Mouse (Mus musculus) 416B (cell line): Measurements from ENCODE around the gene E030030I06Rik.
"Not testable (repeated sequence)": the region's sequence is repeated elsewhere in the genome, so short reads cannot be mapped to it uniquely, and the experiment has no call there.

Source experiments
- DNase-seq: peaks from one replicate; pipeline ENCODE4 v3.0.0; 2011; ENCODE audit warnings: low read depth

The E030030I06Rik gene

DNA sequence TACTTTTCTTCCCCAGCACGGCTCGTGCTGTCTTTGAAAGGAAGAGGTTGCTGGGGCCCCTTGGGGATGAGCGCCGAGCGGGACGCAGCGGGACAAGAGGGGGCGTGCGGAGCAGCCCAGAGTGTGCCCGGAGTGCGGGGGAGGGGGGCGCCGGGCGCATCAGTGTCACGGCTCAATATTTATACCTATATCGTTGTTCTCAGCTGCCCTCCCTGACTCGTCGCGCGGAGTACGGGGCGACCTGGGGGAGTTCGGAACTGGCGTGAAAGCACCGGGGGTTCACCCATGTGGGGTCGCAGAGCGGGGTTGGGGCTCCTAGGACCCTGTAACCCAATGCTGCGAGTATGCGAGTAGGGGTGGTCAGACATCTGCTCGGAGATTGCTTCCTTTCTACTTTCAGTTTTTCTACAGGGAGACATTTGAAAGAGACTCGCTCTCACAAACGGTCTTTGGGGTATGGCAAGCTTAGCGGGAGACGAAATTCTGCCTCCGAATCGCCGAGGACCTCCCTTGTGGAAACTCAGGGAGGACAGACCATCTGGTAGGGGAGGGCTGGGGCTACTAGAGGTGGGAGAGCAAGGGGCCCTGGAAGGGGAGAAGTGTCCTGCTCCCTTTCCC, at the start of gene E030030I06Rik:
E030030I06Rik (minus strand) TSS at position 198 of the 618 bp plus-strand sequence.
- DNase-seq, result no peak

- DNase-seq, result not testable (repeated sequence)
These were observed 42.0 kb upstream of the E030030I06Rik start for GRCm38 (mm10) chr10:22191035-22191434.

DNA sequence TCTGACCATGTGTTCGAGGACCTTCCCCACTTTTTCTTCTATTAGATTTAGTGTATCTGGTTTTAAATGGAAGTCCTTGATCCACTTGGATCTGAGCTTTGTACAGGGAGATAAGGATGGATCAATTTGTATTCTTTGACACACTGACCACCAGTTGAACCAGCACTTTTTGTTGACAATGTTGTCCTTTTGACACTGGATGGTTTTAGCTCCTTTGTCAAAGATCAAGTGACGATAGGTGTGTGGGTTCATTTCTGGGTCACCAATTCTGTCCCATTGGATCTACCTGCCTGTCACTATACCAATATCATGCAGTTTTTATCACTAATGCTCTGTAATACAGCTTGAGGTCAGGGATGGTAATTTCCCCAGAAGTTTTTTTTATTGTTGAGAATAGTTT, 27.4 kb upstream of the E030030I06Rik start:
- not testable (repeated sequence) for DNase-seq

DNA sequence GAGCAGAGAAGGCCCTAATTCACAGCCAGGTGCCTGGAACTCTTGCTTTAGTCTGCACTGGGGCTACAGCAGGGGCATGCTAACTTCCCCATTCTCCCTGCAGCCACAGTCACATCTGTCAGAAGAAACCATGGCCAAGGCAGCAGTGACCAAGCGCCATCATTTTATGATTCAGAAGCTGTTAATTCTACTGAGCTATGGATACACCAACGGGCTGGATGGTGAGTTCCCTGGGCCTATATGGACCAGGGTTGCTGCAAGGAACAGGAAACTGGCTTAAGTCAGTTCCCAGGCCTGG, 25.1 kb upstream of the E030030I06Rik start:
- DNase-seq, result not testable (repeated sequence)

- DNase-seq, result not testable (repeated sequence)
These were observed 24.5 kb upstream of the E030030I06Rik start for GRCm38 (mm10) chr10:22173335-22174189.

DNA sequence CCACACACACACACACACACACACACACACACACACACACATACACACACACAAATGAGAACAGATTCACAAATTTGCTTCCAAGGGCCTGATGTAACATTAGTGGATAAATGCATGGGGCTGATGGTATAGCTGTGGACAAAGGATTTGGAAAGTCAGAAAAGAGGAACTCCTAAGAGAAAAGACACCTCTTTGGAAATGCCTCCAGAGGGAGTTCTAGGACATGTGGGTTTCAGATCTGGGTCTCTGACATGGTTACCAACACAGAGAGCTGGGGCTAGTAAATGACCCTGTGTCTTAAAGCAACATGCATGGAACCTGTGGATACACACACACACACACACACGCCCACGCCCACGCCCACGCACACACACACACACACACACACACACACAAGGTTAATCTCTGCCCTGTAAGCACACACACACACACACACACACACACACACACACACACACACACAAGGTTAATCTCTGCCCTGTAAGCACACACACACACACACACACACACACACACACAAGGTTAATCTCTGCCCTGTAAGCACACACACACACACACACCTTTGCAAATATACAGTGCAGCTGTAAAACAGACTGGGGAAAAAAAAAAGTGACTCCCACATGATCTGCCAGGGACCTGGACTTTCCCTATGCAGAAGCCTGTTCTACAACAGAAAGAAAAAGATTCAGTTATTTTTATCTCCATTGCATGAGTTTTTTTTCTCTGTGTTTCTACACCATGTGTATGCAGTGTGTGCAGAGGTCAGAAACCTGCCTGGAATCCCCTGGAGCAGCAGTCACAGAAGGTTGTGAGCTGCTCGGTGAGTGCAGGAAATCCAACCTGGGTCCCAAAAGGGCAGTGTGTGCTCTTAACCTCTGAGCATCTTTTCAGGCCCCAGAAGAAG, 23.6 kb upstream of the E030030I06Rik start:
- DNase-seq, result not testable (repeated sequence)

DNA sequence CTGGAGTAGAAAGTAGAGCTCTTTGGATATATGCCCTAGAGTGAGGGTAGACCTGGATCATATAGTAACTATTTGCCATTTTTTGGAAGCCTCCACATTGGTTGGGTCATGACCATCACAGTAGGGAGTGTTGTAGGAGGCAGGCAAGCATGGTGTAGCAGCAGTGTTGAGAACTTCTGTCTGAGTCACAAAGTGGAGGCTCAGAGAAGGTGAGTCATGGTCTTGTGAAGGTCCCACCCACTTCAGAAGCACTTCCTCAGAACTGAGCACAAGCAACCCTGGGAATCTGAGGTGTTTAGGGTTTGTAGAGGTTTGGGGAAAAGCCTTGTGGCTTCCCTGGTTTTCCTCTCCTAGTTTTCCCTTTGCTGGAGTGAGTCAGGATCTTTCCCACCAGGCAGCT, 20.0 kb upstream of the E030030I06Rik start:
- DNase-seq, result not testable (repeated sequence)

- DNase-seq, result not testable (repeated sequence)
These were observed 18.0 kb upstream of the E030030I06Rik start for GRCm38 (mm10) chr10:22167061-22167460.

DNA sequence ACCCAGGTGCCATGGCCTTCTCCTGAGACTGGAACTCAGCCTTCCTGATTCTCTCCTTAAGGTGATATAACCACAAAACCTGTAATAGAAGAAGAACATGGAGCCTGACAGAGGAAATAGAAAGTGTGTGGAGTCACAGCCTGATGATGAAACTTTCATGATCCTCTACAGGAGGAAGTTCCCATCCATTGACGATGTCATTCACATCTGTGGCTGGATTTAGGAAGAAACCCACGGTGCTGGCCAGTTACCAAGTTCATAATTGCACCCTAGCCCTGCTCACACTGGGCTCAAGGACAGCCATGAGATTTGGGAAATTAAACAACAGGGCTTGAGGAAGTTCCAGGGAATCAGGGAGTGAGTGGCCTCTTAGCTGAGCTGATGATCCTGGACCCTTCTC, 17.0 kb upstream of the E030030I06Rik start:
- DNase-seq, result peak; percentile 39

GRCm38 (mm10) chr10:22165328-22166003, 16.4 kb upstream of the E030030I06Rik start:
- DNase-seq, result peak; percentile 63

- peak; percentile 8 for DNase-seq
These were observed 14.9 kb upstream of the E030030I06Rik start for GRCm38 (mm10) chr10:22163705-22164583.

GRCm38 (mm10) chr10:22163279-22163678, 14.2 kb upstream of the E030030I06Rik start:
- not testable (repeated sequence) for DNase-seq

- no peak for DNase-seq
These were observed 10.6 kb upstream of the E030030I06Rik start for GRCm38 (mm10) chr10:22159581-22160140.

GRCm38 (mm10) chr10:22159131-22159561, 10.1 kb upstream of the E030030I06Rik start:
- DNase-seq, result no peak

GRCm38 (mm10) chr10:22158310-22158999, 9.4 kb upstream of the E030030I06Rik start, which contains the start of the genes Raet1e and H60b:
Gene Raet1e, plus strand, starts transcription at chr10:22158569.
Gene H60b, plus strand, starts transcription at chr10:22158586.
- not testable (repeated sequence) for DNase-seq

DNA sequence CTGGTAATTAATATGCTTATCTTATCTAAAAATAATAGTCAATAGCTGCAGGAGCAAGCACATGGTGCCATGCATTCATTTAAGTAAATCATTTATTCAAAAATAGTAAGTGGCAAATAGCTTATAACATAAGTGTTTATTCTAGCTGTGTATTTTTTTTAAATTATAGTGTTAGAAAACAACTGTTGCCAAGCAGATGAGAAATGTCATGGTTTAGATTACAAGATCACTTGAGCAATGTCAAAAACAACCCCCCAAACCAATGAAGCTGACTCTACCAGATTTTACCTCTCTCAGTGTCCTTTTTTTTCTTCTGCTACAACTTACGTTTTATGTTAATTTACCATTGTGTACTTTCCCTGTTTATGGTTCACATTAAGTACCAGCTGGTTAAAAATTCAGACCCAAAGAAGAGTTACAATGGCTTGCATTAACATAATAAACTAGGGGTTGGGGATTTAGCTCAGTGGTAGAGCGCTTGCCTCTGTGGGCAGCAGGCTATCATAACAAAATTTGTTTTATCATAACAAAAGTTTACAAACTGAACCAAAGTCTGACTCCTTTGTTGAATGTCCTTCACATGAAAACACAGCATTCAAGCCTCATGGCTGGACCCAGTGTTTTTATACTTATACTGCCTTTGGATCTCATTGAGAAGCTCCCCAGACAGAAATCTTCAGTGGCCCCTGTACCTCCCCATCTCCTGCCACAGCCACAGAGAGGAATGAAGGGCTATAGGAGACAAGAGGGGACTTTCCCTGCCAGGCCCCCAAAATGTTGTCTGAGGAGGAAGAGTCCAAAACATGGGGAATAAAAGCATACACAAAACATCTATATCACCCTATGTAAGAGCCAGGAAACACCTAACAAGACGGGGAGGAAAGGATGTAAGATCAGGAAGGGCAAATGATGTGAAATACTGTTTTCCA, 6.1 kb upstream of the E030030I06Rik start:
- DNase-seq, result no peak

DNA sequence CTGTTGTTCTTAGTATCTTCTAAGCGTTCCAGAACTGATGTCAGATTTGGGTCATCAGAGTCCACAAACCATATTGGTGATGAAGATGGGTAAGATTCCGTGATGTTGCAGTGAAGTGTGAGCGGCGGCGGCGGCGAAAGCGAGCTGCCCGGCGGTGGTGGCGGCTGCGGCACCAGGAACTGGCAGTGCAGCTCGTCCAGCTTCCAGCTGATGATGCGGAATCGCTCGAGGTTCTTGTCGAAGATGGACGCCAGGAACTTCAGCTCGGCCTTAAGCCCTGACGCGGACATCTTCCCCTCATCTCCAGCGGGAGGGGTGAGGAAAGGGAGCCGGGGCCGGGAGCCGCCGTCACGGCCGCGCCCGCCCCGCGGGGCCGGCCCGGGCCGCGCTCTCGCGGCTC, 5.1 kb upstream of the E030030I06Rik start:
- DNase-seq, result not testable (repeated sequence)

DNA sequence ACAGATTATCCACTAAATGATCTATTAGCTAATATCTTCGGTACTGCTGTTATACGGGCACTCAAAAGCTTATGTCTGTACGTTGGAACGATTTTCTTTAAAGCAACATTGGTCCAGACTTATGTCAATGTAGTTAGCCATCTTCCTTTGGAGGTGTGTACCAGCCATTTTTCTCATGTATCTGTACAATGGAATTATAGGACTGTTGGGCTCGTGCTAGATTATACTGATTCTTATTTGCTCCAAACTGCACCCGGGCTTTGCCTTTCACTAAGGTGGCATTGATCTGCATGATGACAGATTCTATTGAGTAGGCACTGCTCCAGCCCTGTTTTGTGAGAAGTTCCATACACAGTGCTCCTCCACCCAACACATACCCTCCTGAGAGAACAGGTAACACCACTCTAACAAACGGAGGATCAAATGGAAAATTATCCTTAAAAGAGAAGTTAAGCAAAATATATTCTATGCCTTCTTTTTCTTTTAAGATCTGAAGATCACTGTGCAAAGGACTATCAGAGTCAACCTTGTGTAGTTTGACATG, 4.1 kb upstream of the E030030I06Rik start:
- DNase-seq, result not testable (repeated sequence)
